Mouse (Mus musculus): ENCODE data around the gene Nr1i3.
A peak's percentile ranks its signal among the peaks of the same experiment; 100 is the strongest.

DNA sequence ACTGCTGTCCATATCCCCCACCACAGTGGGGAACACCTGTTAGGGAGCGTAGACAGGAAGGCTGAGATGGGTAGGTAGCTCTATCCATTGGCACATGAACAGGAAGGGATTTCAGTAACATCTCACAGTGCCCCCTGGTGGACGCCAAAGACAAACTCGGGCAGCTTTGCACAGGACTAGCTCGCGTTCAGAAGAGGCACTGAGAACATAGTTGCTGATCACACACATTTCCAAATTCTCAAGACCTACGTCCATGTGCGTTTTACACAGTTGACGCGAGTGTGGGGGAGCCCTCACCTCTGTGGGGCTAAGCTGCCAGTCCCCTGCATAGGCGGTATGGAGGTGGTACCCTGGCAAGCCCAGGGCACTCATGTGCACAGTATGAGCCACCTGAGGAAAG lies 7.1 kb downstream of the Nr1i3 start:
- TF ChIP-seq CTCF (IDR thresholded peaks at IDR 0.05; ENCODE audit: borderline replicate concordance, insufficient read depth, low read depth, low read length) (peak; percentile 91), POLR2A (IDR thresholded peaks at IDR 0.05; ENCODE audit: borderline replicate concordance, insufficient read depth, low read length) (no peak)

Measured in cerebellum, adult 2 months (tissue).